Mouse (Mus musculus) urinary bladder, adult 18-20 months (tissue): ENCODE results near the gene Vps8.

ENCODE experiments used
- DNase-seq, 2 experiments: peaks; one replicate each; pipeline ENCODE4 v3.0.0; 2022; ENCODE audit warnings: low spot score in 2 of 2, mixed read lengths in 2 of 2

Gene Vps8

GRCm38 (mm10) chr16:21625784-21626634 is 203.1 kb downstream of the Vps8 start:
- no peak for DNase-seq

GRCm38 (mm10) chr16:21627248-21627647 is 204.3 kb downstream of the Vps8 start:
- no peak for DNase-seq

- no peak for DNase-seq
Measured at GRCm38 (mm10) chr16:21628061-21628591, 205.2 kb downstream of the Vps8 start.

GRCm38 (mm10) chr16:21630614-21631013 is 207.7 kb downstream of the Vps8 start:
- DNase-seq = no peak

GRCm38 (mm10) chr16:21631815-21632222 is 208.9 kb downstream of the Vps8 start:
- DNase-seq = no peak

- no peak for DNase-seq
Measured at GRCm38 (mm10) chr16:21634460-21634859, 211.5 kb downstream of the Vps8 start.

- DNase-seq = no peak
Measured at GRCm38 (mm10) chr16:21636156-21636853, 213.4 kb downstream of the Vps8 start.

- no peak for DNase-seq
Measured at GRCm38 (mm10) chr16:21637201-21637819, 214.4 kb downstream of the Vps8 start.

GRCm38 (mm10) chr16:21640766-21641499 is 218.0 kb downstream of the Vps8 start:
- DNase-seq = no peak

GRCm38 (mm10) chr16:21641944-21642343 is 219.0 kb downstream of the Vps8 start:
- no peak for DNase-seq

GRCm38 (mm10) chr16:21642906-21643305 is 220.0 kb downstream of the Vps8 start:
- DNase-seq = no peak

GRCm38 (mm10) chr16:21643621-21644041 is 220.7 kb downstream of the Vps8 start:
- no peak for DNase-seq

GRCm38 (mm10) chr16:21644066-21644561 is 221.2 kb downstream of the Vps8 start:
- DNase-seq = peak; percentile 22 to 59

GRCm38 (mm10) chr16:21644574-21644973 is 221.7 kb downstream of the Vps8 start:
- no peak for DNase-seq

GRCm38 (mm10) chr16:21645915-21646314 is 223.0 kb downstream of the Vps8 start:
- DNase-seq = no peak

- no peak for DNase-seq
Measured at GRCm38 (mm10) chr16:21646496-21646895, 223.6 kb downstream of the Vps8 start.

- DNase-seq = no peak
Measured at GRCm38 (mm10) chr16:21648800-21649199, 225.9 kb downstream of the Vps8 start.

- DNase-seq = no peak
Measured at GRCm38 (mm10) chr16:21650289-21650688, 227.4 kb downstream of the Vps8 start.

GRCm38 (mm10) chr16:21651161-21651560 is 228.2 kb downstream of the Vps8 start:
- DNase-seq = no peak

GRCm38 (mm10) chr16:21653151-21653550 is 230.2 kb downstream of the Vps8 start:
- DNase-seq = no peak

- no peak for DNase-seq
Measured at GRCm38 (mm10) chr16:21654384-21654783, 231.5 kb downstream of the Vps8 start.
